Mouse (Mus musculus) cortical plate, adult 2 months (tissue): ENCODE results near the gene Bfar.

Experiments used
- CTCF ChIP-seq: fragments of 200-500 bp; IDR thresholded peaks from 2 replicates; pipeline ENCODE4 v1.5.1; 2011; ENCODE audit warnings: mild to moderate bottlenecking, control low read depth, low read length; ENCODE audit not compliant: insufficient read depth; ENCODE audit errors: extremely low read depth
- POLR2A ChIP-seq: fragments of 200-500 bp; IDR thresholded peaks from 2 replicates; pipeline ENCODE4 v1.6.1; 2011; ENCODE audit warnings: mild to moderate bottlenecking, low read length, control low read depth; ENCODE audit not compliant: insufficient read depth; ENCODE audit errors: extremely low read depth

DNA sequence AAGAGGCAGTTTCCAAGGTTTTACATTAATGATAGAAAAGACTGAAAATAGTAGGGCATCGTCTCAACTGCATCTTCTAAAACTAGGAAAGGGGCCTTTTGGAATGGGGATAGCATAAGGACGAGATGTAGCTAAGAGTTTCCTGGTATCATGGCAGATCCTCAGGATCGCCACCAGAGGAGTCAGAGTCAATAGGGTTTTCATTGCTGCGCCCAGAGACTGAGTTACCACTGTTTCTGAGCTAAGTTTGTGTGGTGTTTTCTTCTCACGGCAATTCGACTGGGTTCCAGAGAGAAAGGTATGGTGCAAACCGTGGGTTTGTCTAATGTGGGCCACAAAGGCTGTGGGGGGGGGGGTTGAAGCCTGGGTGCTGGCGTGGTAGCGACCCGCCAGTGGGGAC lies 33.0 kb downstream of the Bfar start:
- no peak for TF ChIP-seq CTCF
- TF ChIP-seq POLR2A, result no peak
